Mouse (Mus musculus) heart, postnatal 36 days (tissue): Measurements from ENCODE around the gene Ddb1. TPM values are rescaled to one million over a fixed set of nuclear protein-coding genes. Genes with fewer than 3 reads are reported as not detected.

Experiments used
- DNase-seq, 2 experiments: peaks; one replicate each; pipeline ENCODE4 v3.0.0; 2021 to 2022
- intact Hi-C: fragments of 180-260 bp; cut with DNase I; formaldehyde crosslinking; loops from one replicate; pipeline ENCODE4 v1.15.1; 2025
- total RNA-seq, 2 experiments: library from RNA; stranded (reverse); gene quantifications; 2 replicates each; pipeline ENCODE4 v1.2.3; 2021

Gene Ddb1
- total RNA-seq, 2 experiments from 2014 or later: 161 to 172 TPM

- no peak for DNase-seq
- intact Hi-C loops: no loop called here
Measured at GRCm38 (mm10) chr19:10656058-10656457, 50.9 kb downstream of the Ddb1 start.

- intact Hi-C loops: no loop called here
- no peak for DNase-seq
Measured at GRCm38 (mm10) chr19:10657742-10658141, 52.6 kb downstream of the Ddb1 start.

- DNase-seq: no peak
- intact Hi-C loops: no loop called here
Measured at GRCm38 (mm10) chr19:10658406-10658805, 53.3 kb downstream of the Ddb1 start.

- intact Hi-C loops: no loop called here
Measured at GRCm38 (mm10) chr19:10661373-10661772, 56.2 kb downstream of the Ddb1 start.

GRCm38 (mm10) chr19:10661919-10662318 lies 56.8 kb downstream of the Ddb1 start:
- no peak for DNase-seq
- intact Hi-C loops: no loop called here

More at GRCm38 (mm10) chr19:10661373-10661772, 56.2 kb downstream of the Ddb1 start:
- no peak for DNase-seq

- no peak for DNase-seq
Measured at GRCm38 (mm10) chr19:10662665-10663064, 57.5 kb downstream of the Ddb1 start.

GRCm38 (mm10) chr19:10665093-10665492 lies 60.0 kb downstream of the Ddb1 start:
- intact Hi-C loops: loop anchor here (1.0 to 5.0 kb wide), 3 partner anchors 43 to 312 kb away; no protein-coding TSS in a partner anchor
- DNase-seq: no peak

More at GRCm38 (mm10) chr19:10662665-10663064, 57.5 kb downstream of the Ddb1 start:
- intact Hi-C loops: no loop called here

- peak; percentile 63 to 79 for DNase-seq
- intact Hi-C loops: loop anchor here (1.0 to 5.0 kb wide), 3 partner anchors 43 to 312 kb away; no protein-coding TSS in a partner anchor
Measured at GRCm38 (mm10) chr19:10665499-10665898, 60.4 kb downstream of the Ddb1 start.

GRCm38 (mm10) chr19:10671319-10671718 lies 66.2 kb downstream of the Ddb1 start:
- no peak for DNase-seq
- intact Hi-C loops: no loop called here

- no peak for DNase-seq
- intact Hi-C loops: no loop called here
Measured at GRCm38 (mm10) chr19:10671854-10672417, 66.8 kb downstream of the Ddb1 start.

GRCm38 (mm10) chr19:10673275-10673674 lies 68.1 kb downstream of the Ddb1 start:
- intact Hi-C loops: no loop called here
- DNase-seq: no peak

- no peak for DNase-seq
- intact Hi-C loops: no loop called here
Measured at GRCm38 (mm10) chr19:10676656-10677055, 71.5 kb downstream of the Ddb1 start.

GRCm38 (mm10) chr19:10677915-10678771 lies 73.0 kb downstream of the Ddb1 start, which contains the start of gene Pga5:
Gene Pga5, minus strand, starts transcription at chr19:10678071.
- peak; percentile 85 to 88 for DNase-seq
- intact Hi-C loops: loop anchor here (1.0 kb wide), 1 partner anchor 31 kb away; no protein-coding TSS in a partner anchor

- no peak for DNase-seq
- intact Hi-C loops: loop anchor here (1.0 kb wide), 1 partner anchor 31 kb away; no protein-coding TSS in a partner anchor
Measured at GRCm38 (mm10) chr19:10678772-10679067, 73.6 kb downstream of the Ddb1 start.

Other genes starting within 250 kb of the Ddb1 start
- gene Syt7, start 216.2 kb upstream of the Ddb1 start, total RNA-seq: 10 to 100 TPM; 39.4 to 41.6 TPM
- 1 to 10 TPM; 1.0 to 1.1 TPM for gene Lrrc10b, start 147.9 kb upstream of the Ddb1 start, total RNA-seq
- under 1 TPM; 0.19 to 0.61 TPM for gene Ppp1r32, start 122.4 kb upstream of the Ddb1 start, total RNA-seq
- gene Cpsf7, start 80.1 kb upstream of the Ddb1 start, total RNA-seq: 10 to 100 TPM; 24.5 to 25.4 TPM
- 10 to 100 TPM; 69.0 to 81.9 TPM for gene Sdhaf2, start 79.2 kb upstream of the Ddb1 start, total RNA-seq
- 1 to 10 TPM; 4.7 to 6.0 TPM for gene Tmem216, start 49.1 kb upstream of the Ddb1 start, total RNA-seq
- gene Cyb561a3, start 28.2 kb upstream of the Ddb1 start, total RNA-seq: 10 to 100 TPM; 13.1 to 13.2 TPM
- gene Tmem138, start 28.0 kb upstream of the Ddb1 start, total RNA-seq: 1 to 10 TPM; 2.6 to 3.1 TPM
- 1 to 10 TPM; 9.0 to 9.2 TPM for gene Tkfc, start 327 bp downstream of the Ddb1 start, total RNA-seq
- gene Vwce, start 28.9 kb downstream of the Ddb1 start, total RNA-seq: not detected
- gene Pga5, start 72.7 kb downstream of the Ddb1 start, total RNA-seq: not detected
- 10 to 100 TPM; 19.2 to 21.0 TPM for gene Vps37c, start 83.4 kb downstream of the Ddb1 start, total RNA-seq
- gene Cd5, start 133.7 kb downstream of the Ddb1 start, total RNA-seq: under 1 TPM; 0.14 to 0.28 TPM
- under 1 TPM; 0.08 to 0.31 TPM for gene Cd6, start 224.7 kb downstream of the Ddb1 start, total RNA-seq
- gene Slc15a3, start 234.4 kb downstream of the Ddb1 start, total RNA-seq: 1 to 10 TPM; 2.2 to 2.4 TPM